Mouse (Mus musculus) bone marrow macrophage, adult 2 months (primary cell): Measurements from ENCODE around the gene Acadsb. TPM values are rescaled to one million over a fixed set of nuclear protein-coding genes. Genes with fewer than 3 reads are reported as not detected.

Source experiments
- H3K27ac ChIP-seq: 2 replicates; pipeline ENCODE4 v1.5.1; 2012; ENCODE audit warnings: low read depth, low read length; ENCODE audit not compliant: insufficient read depth
- H3K4me1 ChIP-seq: 2 replicates; pipeline ENCODE4 v1.6.1; 2012; ENCODE audit warnings: low read length; ENCODE audit not compliant: control insufficient read depth, insufficient read depth
- H3K4me3 ChIP-seq: 2 replicates; pipeline ENCODE4 v1.5.1; 2012; ENCODE audit warnings: mild to moderate bottlenecking, low read length, moderate library complexity; ENCODE audit not compliant: insufficient read depth
- CTCF ChIP-seq: IDR thresholded peaks from 2 replicates; pipeline ENCODE4 v1.5.1; 2012; ENCODE audit warnings: low read depth, mild to moderate bottlenecking, low read length, moderate library complexity
- POLR2A ChIP-seq: IDR thresholded peaks from 2 replicates; pipeline ENCODE4 v1.6.1; 2012; ENCODE audit warnings: mild to moderate bottlenecking, low read depth, low read length, borderline replicate concordance
- polyA plus RNA-seq: library from polyadenylated mRNA; stranded (reverse); fragments of >200 nt; gene quantifications from 2 replicates; pipeline ENCODE4 v1.2.4, GENCODE M21; 2012; ENCODE audit not compliant: missing spikeins, insufficient read depth, insufficient read length

Acadsb gene
- polyA plus RNA-seq, 1 experiment = 61.0 TPM

- Histone ChIP-seq H3K27ac (no peak overlapping the region), H3K4me3 (no peak overlapping the region), H3K4me1 (no peaks in the 10 kb centered on the region)
- TF ChIP-seq CTCF = no peak
- no peak for TF ChIP-seq POLR2A
Measured at GRCm38 (mm10) chr7:131465117-131465601, 54.8 kb downstream of the Acadsb start.

GRCm38 (mm10) chr7:131465735-131466134 lies 55.3 kb downstream of the Acadsb start:
- H3K27ac ChIP-seq = no peak overlapping the region

GRCm38 (mm10) chr7:131467312-131467711 lies 56.9 kb downstream of the Acadsb start:
- H3K4me1 ChIP-seq = no peaks in the 10 kb centered on the region
- no peak overlapping the region for H3K27ac ChIP-seq
- H3K4me3 ChIP-seq = no peak overlapping the region
- TF ChIP-seq POLR2A (no peak), CTCF (no peak)

More at GRCm38 (mm10) chr7:131465735-131466134, 55.3 kb downstream of the Acadsb start:
- Histone ChIP-seq H3K4me3 (no peak overlapping the region), H3K4me1 (no peaks in the 10 kb centered on the region)
- TF ChIP-seq POLR2A (no peak), CTCF (no peak)

DNA sequence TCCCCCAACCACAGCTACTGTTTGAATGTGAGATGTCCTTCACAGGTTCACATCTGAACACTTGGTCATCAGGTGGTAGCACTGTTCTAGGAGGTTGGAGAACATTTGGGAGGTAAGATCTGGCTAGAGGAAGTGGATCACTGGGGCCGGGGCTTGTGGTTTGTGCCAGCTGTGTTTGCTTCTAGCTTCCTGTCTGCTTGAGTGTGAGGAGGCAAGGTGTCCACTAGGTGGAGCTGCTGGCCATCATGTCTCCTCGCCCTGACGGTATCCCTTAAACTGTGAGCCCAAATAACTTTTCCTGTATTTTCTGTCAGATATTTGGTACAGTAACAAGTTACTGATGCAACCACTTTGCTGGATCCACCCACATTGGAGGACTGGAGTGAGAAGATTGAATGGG lies 59.1 kb downstream of the Acadsb start:
- H3K4me1 ChIP-seq = no peaks in the 10 kb centered on the region
- H3K27ac ChIP-seq = no peak overlapping the region
- TF ChIP-seq CTCF (no peak), POLR2A (no peak)
- no peak overlapping the region for H3K4me3 ChIP-seq

- no peak for TF ChIP-seq POLR2A
- no peak for TF ChIP-seq CTCF
- no peak overlapping the region for H3K4me3 ChIP-seq
- no peak overlapping the region for H3K27ac ChIP-seq
- no peaks in the 10 kb centered on the region for H3K4me1 ChIP-seq
Measured at GRCm38 (mm10) chr7:131471551-131471950, 61.1 kb downstream of the Acadsb start.

DNA sequence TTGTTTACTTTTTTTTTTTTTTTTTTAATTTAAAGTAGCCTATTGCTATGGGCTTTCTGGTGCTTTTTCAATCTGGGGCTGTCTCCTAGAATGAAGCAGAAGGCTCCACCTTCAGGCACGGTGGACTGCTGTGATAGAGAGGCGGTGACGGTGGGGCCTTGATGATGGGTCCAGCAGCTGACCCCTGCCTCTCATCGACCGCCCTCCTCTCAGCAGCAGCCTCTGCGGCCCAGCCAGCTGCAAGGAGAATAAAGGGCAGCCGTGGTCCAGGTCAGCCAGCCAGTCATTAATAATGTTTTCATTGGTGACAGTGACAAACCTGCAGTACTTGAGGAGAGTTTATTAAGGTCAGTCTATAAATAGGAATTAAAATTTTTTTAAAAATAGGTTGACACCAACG lies 66.7 kb downstream of the Acadsb start:
- TF ChIP-seq POLR2A = no peak
- TF ChIP-seq CTCF = no peak
- H3K4me1 ChIP-seq = no peaks in the 10 kb centered on the region
- no peak overlapping the region for H3K4me3 ChIP-seq
- no peak overlapping the region for H3K27ac ChIP-seq

DNA sequence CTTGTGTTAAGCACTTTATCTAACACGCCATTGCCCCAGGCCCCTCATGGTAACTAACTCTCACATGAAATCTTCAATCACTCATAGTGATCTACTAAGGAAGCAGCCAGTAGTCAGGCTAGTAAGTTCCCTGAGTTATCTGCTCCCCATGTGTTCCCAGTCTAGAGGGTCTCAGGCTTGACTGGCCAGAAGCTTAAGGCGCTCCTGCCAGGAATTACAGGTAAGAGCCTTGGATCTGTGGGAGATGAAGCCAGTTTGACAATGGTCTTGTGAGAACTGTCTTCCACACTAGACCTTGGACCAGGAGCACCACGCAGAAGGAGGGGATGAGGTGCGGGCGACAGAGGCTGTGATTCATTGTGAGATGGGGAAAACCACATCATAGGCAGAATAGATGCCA lies 68.0 kb downstream of the Acadsb start:
- Histone ChIP-seq H3K27ac (no peak overlapping the region), H3K4me3 (no peak overlapping the region), H3K4me1 (no peaks in the 10 kb centered on the region)
- TF ChIP-seq POLR2A (no peak), CTCF (no peak)

Other genes with a start within 250 kb of the Acadsb start
- not detected in 2 replicates for gene 5430419D17Rik, start 236.2 kb upstream of the Acadsb start, polyA plus RNA-seq
- not detected in 2 replicates for gene Cuzd1, start 88.3 kb upstream of the Acadsb start, polyA plus RNA-seq
- gene Fam24b, start 81.1 kb upstream of the Acadsb start, polyA plus RNA-seq = not detected in 2 replicates
- not detected in 2 replicates for gene Fam24a, start 76.7 kb upstream of the Acadsb start, polyA plus RNA-seq
- 8.2 and 9.4 TPM in 2 replicates for gene 2310057M21Rik, start 47.8 kb upstream of the Acadsb start, polyA plus RNA-seq
- 19.7 and 22.4 TPM in 2 replicates for gene Pstk, start 39.5 kb upstream of the Acadsb start, polyA plus RNA-seq
- 17.3 and 20.7 TPM in 2 replicates for gene Ikzf5, start 80 bp upstream of the Acadsb start, polyA plus RNA-seq
- not detected in 2 replicates for gene Hmx3, start 132.3 kb downstream of the Acadsb start, polyA plus RNA-seq
- gene Hmx2, start 138.2 kb downstream of the Acadsb start, polyA plus RNA-seq = not detected in 2 replicates
- gene Bub3, start 149.6 kb downstream of the Acadsb start, polyA plus RNA-seq = 80.4 and 88.3 TPM in 2 replicates